Mouse (Mus musculus): ENCODE measurements around the gene Tex9. TPM values are rescaled to one million over a fixed set of nuclear protein-coding genes. Genes with fewer than 3 reads are reported as not detected.
"Not testable (repeated sequence)": the region's sequence is repeated elsewhere in the genome, so short reads cannot be mapped to it uniquely, and the experiment has no call there.

Tex9 gene
- total and polyA plus RNA-seq, 3 experiments, result 1.3 to 2.1 (median 1.9) TPM

DNA sequence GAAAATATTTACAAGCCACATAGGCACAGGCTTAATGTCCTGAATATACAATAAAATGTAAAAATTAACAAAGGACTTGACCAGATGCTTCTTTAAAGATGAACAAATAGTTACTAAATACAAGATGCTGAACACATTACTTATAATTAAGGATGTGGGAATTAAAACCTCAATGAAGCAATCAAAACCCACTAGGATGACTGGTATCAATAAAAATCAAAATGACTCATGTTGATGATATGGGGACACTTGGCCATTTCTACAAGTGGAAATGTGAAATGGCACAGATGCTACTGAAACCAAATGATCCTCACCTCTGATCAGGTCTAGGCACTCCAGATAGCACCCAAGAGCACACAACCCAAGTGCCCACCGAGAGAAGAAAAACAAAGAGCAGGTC lies 27.2 kb downstream of the Tex9 start:
- Histone ChIP-seq H3K4me1 (ENCODE audit: control insufficient read depth, insufficient read depth, low read length) (no peaks in the 10 kb centered on the region), H3K9ac (ENCODE audit: low read depth, low read length) (no peak overlapping the region), H3K4me3 (no peak overlapping the region), H3K79me2 (replicated peaks; ENCODE audit: control insufficient read depth, insufficient read depth, low read length) (no peaks in the 10 kb centered on the region), H3K27ac (no peak overlapping the region), H3K27me3 (ENCODE audit: control insufficient read depth, insufficient read depth, low read length) (no peaks in the 10 kb centered on the region), H3K36me3 (ENCODE audit: control insufficient read depth, insufficient read depth, low read length) (no peaks in the 10 kb centered on the region)
- TF ChIP-seq CTCF (IDR thresholded peaks at IDR 0.05), result no peak
- TF ChIP-seq EP300 (IDR thresholded peaks at IDR 0.05; ENCODE audit: insufficient read depth, low read depth, low read length), result no peak
- no peak for TF ChIP-seq POLR2A (IDR thresholded peaks at IDR 0.05; ENCODE audit: insufficient read depth, low read depth, low read length)
- intact Hi-C loops (cut with DNase I), result no loop called here
- no peak for DNase-seq
- WGBS, result 90% methylated on average over 1 of the region's 1 CpGs

DNA sequence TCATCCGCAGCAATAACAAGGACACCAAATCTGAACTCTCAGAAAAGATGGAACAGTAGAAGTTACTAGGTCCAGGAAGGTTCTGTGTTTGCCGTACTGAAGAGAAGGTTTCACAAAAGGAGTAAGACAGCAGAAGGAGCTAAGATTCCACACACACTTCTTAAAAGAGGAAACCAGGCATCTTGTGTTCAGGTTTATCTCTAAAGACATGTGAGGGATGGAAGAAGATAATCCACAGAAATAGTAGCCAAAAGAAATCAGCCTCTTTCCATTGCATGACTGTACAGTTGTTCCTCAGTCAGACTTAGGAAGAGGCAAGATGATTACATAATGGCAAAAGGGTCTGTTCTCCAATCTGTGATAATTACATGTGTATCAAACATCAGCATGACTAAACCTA lies 29.6 kb downstream of the Tex9 start:
- Histone ChIP-seq H3K79me2 (replicated peaks; ENCODE audit: control insufficient read depth, insufficient read depth, low read length) (no peaks in the 10 kb centered on the region), H3K4me1 (ENCODE audit: control insufficient read depth, insufficient read depth, low read length) (no peaks in the 10 kb centered on the region), H3K27ac (no peak overlapping the region), H3K36me3 (ENCODE audit: control insufficient read depth, insufficient read depth, low read length) (no peaks in the 10 kb centered on the region), H3K27me3 (ENCODE audit: control insufficient read depth, insufficient read depth, low read length) (no peaks in the 10 kb centered on the region), H3K4me3 (no peak overlapping the region), H3K9ac (ENCODE audit: low read depth, low read length) (no peak overlapping the region)
- TF ChIP-seq EP300 (IDR thresholded peaks at IDR 0.05; ENCODE audit: insufficient read depth, low read depth, low read length), result no peak
- TF ChIP-seq POLR2A (IDR thresholded peaks at IDR 0.05; ENCODE audit: insufficient read depth, low read depth, low read length), result no peak
- TF ChIP-seq CTCF (IDR thresholded peaks at IDR 0.05), result no peak
- no peak for DNase-seq
- 87% methylated on average over 2 of the region's 2 CpGs for WGBS
- intact Hi-C loops (cut with DNase I), result no loop called here

DNA sequence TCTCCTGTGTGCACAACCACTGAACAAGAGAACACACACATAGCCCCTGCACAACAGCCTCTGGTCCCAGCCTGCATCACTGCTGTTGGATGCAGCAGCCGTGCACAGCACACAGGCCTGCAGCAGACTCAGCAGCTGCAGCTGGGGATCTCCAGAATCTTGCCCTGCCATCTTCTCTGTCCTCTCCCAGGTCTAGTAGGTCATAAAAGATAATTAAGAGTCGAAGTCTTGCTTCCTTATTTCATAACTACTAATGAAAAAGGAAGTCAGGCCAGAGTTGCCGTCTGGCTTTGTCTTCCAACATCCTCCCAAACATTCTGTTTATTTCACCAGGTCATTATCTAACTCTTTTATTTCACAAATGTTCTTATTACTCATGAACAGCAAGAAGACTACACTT lies 31.2 kb downstream of the Tex9 start:
- no peak overlapping the region for H3K27ac ChIP-seq
- H3K4me1 ChIP-seq (ENCODE audit: control insufficient read depth, insufficient read depth, low read length), result no peaks in the 10 kb centered on the region
- H3K79me2 ChIP-seq (replicated peaks; ENCODE audit: control insufficient read depth, insufficient read depth, low read length), result no peaks in the 10 kb centered on the region
- no peaks in the 10 kb centered on the region for H3K27me3 ChIP-seq (ENCODE audit: control insufficient read depth, insufficient read depth, low read length)
- no peak for TF ChIP-seq CTCF (IDR thresholded peaks at IDR 0.05)
- no peak for TF ChIP-seq EP300 (IDR thresholded peaks at IDR 0.05; ENCODE audit: insufficient read depth, low read depth, low read length)
- no peak for TF ChIP-seq POLR2A (IDR thresholded peaks at IDR 0.05; ENCODE audit: insufficient read depth, low read depth, low read length)
- intact Hi-C loops (cut with DNase I), result no loop called here
- no peak overlapping the region for H3K4me3 ChIP-seq
- H3K9ac ChIP-seq (ENCODE audit: low read depth, low read length), result no peak overlapping the region
- WGBS, result 68% methylated on average over 3 of the region's 3 CpGs
- no peak for DNase-seq
- H3K36me3 ChIP-seq (ENCODE audit: control insufficient read depth, insufficient read depth, low read length), result no peaks in the 10 kb centered on the region

DNA sequence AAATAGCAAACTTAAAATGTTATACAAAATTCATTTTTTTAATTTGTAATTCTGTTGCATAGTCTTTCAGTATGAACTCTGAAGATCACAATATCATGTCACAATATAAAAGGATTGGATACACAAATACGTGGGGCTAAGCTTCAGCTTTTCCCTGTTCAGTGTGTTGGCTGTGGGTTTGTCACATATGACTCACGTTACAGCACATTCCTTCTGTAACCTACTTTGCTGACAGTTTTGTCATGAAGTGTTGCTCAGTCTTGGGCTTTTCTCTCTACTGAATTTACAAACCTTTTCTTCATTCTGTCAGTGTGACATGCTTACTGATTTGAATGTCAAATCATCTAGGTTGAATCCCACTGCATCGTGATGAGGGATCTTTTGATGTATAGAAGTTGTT lies 32.3 kb downstream of the Tex9 start:
- TF ChIP-seq POLR2A (IDR thresholded peaks at IDR 0.05; ENCODE audit: insufficient read depth, low read depth, low read length) (no peak), CTCF (IDR thresholded peaks at IDR 0.05) (no peak), EP300 (IDR thresholded peaks at IDR 0.05; ENCODE audit: insufficient read depth, low read depth, low read length) (no peak)
- Histone ChIP-seq H3K9ac (ENCODE audit: low read depth, low read length) (no peak overlapping the region), H3K36me3 (ENCODE audit: control insufficient read depth, insufficient read depth, low read length) (no peaks in the 10 kb centered on the region), H3K27me3 (ENCODE audit: control insufficient read depth, insufficient read depth, low read length) (no peaks in the 10 kb centered on the region), H3K4me3 (no peak overlapping the region), H3K27ac (no peak overlapping the region), H3K79me2 (replicated peaks; ENCODE audit: control insufficient read depth, insufficient read depth, low read length) (no peaks in the 10 kb centered on the region), H3K4me1 (ENCODE audit: control insufficient read depth, insufficient read depth, low read length) (no peaks in the 10 kb centered on the region)
- 84% methylated on average over 3 of the region's 3 CpGs for WGBS
- DNase-seq, result no peak
- intact Hi-C loops (cut with DNase I), result loop anchor here (5.0 kb wide), 1 partner anchor 68 kb away; no protein-coding TSS in a partner anchor

DNA sequence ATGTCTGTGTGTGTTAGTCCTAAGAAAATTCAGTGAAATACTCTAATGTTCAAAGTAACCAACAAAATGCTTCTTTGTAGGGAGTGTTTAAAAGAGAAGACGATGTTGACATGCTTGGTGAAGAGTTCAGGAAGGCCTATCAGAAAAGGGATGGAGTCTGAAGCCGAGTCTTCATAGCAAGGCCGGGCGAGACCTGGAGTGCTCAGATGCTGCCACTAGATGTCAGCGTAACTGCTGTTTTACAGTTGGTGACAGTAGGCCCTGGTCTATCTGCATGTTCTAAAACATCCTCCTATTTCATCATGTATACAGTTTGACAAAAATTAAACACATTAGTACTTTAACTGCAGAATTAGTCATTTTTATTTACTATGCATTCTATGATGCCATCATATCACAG lies 33.8 kb downstream of the Tex9 start:
- intact Hi-C loops (cut with DNase I), result loop anchor here (5.0 kb wide), 1 partner anchor 69 kb away; no protein-coding TSS in a partner anchor
- no peaks in the 10 kb centered on the region for H3K4me1 ChIP-seq (ENCODE audit: control insufficient read depth, insufficient read depth, low read length)
- H3K27ac ChIP-seq, result no peak overlapping the region
- H3K9ac ChIP-seq (ENCODE audit: low read depth, low read length), result no peak overlapping the region
- no peak overlapping the region for H3K4me3 ChIP-seq
- peak; percentile 58 to 68 for DNase-seq
- no peaks in the 10 kb centered on the region for H3K27me3 ChIP-seq (ENCODE audit: control insufficient read depth, insufficient read depth, low read length)
- no peaks in the 10 kb centered on the region for H3K79me2 ChIP-seq (replicated peaks; ENCODE audit: control insufficient read depth, insufficient read depth, low read length)
- peak; percentile 70; the same call in 1 of the 2 replicates for TF ChIP-seq EP300 (IDR thresholded peaks at IDR 0.05; ENCODE audit: insufficient read depth, low read depth, low read length)
- peak; percentile 89 for TF ChIP-seq CTCF (IDR thresholded peaks at IDR 0.05)
- TF ChIP-seq POLR2A (IDR thresholded peaks at IDR 0.05; ENCODE audit: insufficient read depth, low read depth, low read length), result no peak
- H3K36me3 ChIP-seq (ENCODE audit: control insufficient read depth, insufficient read depth, low read length), result no peaks in the 10 kb centered on the region
- WGBS, result 17% methylated on average over 5 of the region's 5 CpGs

DNA sequence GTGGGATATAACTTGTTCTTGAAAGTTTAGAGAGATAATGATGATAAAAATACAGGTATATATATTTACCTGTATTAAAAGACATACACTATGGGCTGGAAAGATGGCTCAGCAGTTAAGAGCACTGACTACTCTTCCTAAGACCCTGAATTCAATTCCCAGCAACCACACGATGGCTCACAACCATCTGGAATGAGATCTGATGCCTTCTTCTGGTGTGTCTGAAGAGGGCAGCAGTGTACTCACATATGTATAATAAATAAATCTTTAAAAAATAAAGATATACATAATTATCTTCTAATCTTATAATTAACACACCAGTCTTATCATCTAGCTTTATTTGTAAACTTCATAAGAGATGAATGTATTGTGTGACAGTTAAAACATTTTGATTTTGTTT lies 35.6 kb downstream of the Tex9 start:
- H3K27me3 ChIP-seq (ENCODE audit: control insufficient read depth, insufficient read depth, low read length), result no peaks in the 10 kb centered on the region
- no peaks in the 10 kb centered on the region for H3K36me3 ChIP-seq (ENCODE audit: control insufficient read depth, insufficient read depth, low read length)
- H3K4me1 ChIP-seq (ENCODE audit: control insufficient read depth, insufficient read depth, low read length), result no peaks in the 10 kb centered on the region
- no peak for DNase-seq
- intact Hi-C loops (cut with DNase I), result loop anchor here (5.0 kb wide), 1 partner anchor 71 kb away; no protein-coding TSS in a partner anchor
- no peaks in the 10 kb centered on the region for H3K79me2 ChIP-seq (replicated peaks; ENCODE audit: control insufficient read depth, insufficient read depth, low read length)
- H3K27ac ChIP-seq, result no peak overlapping the region
- H3K9ac ChIP-seq (ENCODE audit: low read depth, low read length), result no peak overlapping the region
- TF ChIP-seq POLR2A (IDR thresholded peaks at IDR 0.05; ENCODE audit: insufficient read depth, low read depth, low read length) (no peak), CTCF (IDR thresholded peaks at IDR 0.05) (no peak), EP300 (IDR thresholded peaks at IDR 0.05; ENCODE audit: insufficient read depth, low read depth, low read length) (no peak)
- H3K4me3 ChIP-seq, result no peak overlapping the region
- WGBS, result 26% methylated on average over 1 of the region's 1 CpGs

DNA sequence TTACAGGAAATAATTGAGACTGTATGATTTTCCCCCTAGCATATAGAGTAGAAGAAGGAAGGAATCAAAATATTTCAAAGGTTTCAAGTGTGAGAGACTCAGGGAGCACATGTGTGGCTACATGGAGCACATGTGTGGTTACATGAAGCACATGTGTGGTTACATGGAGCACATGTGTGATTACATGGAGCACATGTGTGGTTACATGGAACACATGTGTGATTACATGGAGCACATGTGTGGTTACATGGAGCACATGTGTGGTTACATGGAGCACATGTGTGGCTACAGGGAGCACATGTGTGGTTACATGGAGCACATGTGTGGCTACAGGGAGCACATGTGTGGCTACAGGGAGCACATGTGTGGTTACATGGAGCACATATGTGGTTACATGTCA lies 37.7 kb downstream of the Tex9 start:
- H3K9ac ChIP-seq (ENCODE audit: low read depth, low read length); DNase-seq; H3K36me3 ChIP-seq (ENCODE audit: control insufficient read depth, insufficient read depth, low read length); H3K4me1 ChIP-seq (ENCODE audit: control insufficient read depth, insufficient read depth, low read length); H3K27ac ChIP-seq; H3K79me2 ChIP-seq (replicated peaks; ENCODE audit: control insufficient read depth, insufficient read depth, low read length); H3K4me3 ChIP-seq; H3K27me3 ChIP-seq (ENCODE audit: control insufficient read depth, insufficient read depth, low read length); intact Hi-C loops (cut with DNase I): not testable (repeated sequence)

Measured in heart, adult 2 months (tissue).